Mouse (Mus musculus) spleen, adult 2 months (tissue): Measurements from ENCODE around the gene Gm5089.

Experiments used
- CTCF ChIP-seq: fragments of 200-500 bp; IDR thresholded peaks from 2 replicates; pipeline ENCODE4 v1.5.1; 2011; ENCODE audit warnings: mild to moderate bottlenecking, inconsistent platforms; ENCODE audit not compliant: insufficient read depth, insufficient read length, insufficient replicate concordance; ENCODE audit errors: extremely low read depth
- POLR2A ChIP-seq: fragments of 200-500 bp; IDR thresholded peaks from 2 replicates; pipeline ENCODE4 v1.6.1; 2011; ENCODE audit warnings: low read depth, low read length, inconsistent platforms

GRCm38 (mm10) chr14:122405236-122405635 is 45.7 kb downstream of the Gm5089 start:
- no peak for TF ChIP-seq CTCF
- TF ChIP-seq POLR2A = no peak
